Mouse (Mus musculus): Measurements from ENCODE around the gene Aanat. TPM values are rescaled to one million over a fixed set of nuclear protein-coding genes. Genes with fewer than 3 reads are reported as not detected.
"Not testable (repeated sequence)": the region's sequence is repeated elsewhere in the genome, so short reads cannot be mapped to it uniquely, and the experiment has no call there.

Aanat gene
- polyA plus RNA-seq, 2 experiments from 2014 or later, result not detected

DNA sequence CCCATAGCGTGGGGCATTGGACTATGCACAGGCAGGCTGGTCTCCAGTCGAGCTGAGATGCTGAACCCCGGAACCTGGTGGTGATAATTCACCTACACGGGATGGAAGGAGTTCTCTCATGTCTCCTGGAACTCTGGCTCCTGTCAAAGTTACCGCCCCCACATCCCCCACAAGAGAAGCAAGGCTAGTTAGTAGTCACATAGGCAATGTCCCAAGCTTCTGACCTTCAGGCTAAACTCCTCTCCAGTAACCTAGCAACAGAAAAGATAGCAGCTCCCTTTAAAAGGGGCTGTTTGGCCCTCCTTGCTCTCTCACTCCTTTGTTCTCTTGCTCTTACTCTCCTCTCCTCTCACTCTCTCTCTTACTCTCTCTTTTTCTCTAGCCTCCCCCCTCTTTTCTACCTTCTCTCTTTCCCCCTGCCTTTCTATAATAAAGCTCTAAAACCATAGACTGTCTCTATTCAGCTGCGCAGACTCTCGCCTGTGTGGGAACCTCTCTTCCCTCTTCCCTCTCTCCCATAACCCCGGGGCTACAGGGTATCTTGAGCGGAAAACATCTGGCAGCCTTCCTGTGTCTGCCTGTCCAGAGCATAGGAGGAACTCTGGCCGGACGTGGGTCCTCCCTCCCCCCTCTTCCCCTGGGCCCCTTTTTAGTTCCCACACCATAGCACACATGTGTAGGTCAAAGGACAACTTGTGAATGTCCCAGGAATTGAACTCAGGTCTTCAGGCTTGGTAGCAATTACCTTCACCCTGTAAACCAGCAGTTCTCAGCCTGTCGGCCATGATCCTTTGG is 44.1 kb downstream of the Aanat start:
- no peak for ATAC-seq

- no peak for ATAC-seq
Measured at GRCm38 (mm10) chr11:116632962-116633361, 46.7 kb downstream of the Aanat start.

GRCm38 (mm10) chr11:116636607-116637006 is 50.4 kb downstream of the Aanat start:
- ATAC-seq, result not testable (repeated sequence)

- no peak for ATAC-seq
Measured at GRCm38 (mm10) chr11:116641168-116641567, 54.9 kb downstream of the Aanat start.

DNA sequence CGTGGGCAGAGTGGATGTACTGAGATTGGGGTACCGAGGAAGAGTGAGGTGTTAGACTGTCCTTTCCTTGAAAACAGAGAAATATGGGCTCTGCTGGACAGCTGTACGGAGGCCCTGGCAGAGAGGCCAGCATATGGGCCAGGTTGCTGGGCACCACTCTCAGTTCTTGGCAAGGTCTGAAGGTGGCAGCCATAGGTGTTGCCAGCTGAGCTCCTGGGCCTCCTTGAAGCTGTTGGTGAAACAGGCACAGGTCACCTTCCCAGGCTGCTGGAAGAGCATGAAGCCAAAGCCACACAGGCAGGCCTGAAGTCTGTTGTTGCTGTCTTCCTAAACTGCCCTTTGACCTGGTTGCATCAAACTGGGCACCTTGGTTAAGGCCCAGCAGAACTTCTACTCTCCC is 55.5 kb downstream of the Aanat start:
- no peak for ATAC-seq

DNA sequence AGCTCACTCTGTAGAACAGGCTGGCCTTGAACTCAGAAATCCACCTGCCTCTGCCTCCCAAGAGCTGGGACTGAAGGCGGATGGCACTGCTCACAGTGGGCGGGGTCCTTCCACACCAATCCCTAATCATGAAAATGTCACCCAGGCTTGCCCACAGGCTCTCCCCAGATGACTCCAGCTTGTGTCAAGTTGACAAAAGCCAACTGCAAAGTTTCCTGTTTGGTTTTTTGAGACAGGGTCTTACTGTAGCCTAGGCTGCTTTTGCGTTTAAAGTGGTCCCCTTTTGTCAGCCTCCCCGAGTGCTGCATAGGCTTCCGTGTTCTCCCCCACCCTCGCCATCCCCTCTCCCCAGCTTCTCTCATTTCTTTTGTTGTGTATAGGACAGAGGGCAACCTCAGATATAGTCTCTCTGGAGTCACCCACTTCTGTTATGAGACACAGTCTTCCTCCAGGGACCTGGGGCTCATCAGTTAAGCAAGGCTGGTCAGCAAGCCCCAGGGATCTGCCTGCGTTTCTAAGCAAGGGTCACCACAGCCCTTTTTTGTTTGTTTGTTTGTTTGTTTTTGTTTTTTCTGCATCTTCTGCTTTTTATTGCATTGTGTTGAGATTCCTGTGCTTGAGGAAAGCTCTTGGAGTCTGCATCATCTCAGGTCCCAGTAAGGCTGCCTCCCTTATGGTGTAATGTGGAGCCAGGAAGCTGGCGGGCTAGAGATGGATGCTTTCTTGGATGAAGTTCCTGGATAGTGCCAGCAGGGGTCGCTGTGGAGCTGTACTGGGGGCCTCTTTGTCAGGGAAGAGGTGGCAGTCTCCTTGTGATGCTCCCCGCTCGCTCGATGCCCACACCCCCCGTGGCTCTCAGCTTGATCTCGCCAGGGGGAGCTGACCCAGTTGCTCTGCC is 56.7 kb downstream of the Aanat start:
- no peak for ATAC-seq

- no peak for ATAC-seq
Measured at GRCm38 (mm10) chr11:116643579-116644224, 57.5 kb downstream of the Aanat start.

- ATAC-seq, result no peak
Measured at GRCm38 (mm10) chr11:116644225-116645112, 58.2 kb downstream of the Aanat start.

GRCm38 (mm10) chr11:116645446-116646110 is 59.3 kb downstream of the Aanat start:
- ATAC-seq, result no peak

DNA sequence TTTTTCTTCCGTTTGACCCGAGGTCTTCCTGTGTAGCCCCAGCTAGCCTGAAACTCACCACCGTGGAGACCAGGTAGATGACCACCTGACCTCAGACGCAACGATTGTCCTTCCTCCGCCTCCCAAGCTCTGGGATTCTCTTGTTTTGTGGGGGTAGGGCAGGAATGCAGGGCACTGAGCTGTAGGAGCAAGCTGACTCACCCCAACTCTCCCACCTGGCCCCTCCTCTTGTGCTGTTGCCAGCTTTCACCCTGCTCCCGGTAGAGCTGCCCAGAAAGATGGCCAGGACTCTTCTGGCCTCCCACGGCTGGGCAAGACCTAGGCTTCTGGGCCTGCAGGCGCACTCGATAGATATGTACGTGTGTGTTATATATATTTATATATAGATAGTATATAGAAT is 59.9 kb downstream of the Aanat start:
- no peak for ATAC-seq

DNA sequence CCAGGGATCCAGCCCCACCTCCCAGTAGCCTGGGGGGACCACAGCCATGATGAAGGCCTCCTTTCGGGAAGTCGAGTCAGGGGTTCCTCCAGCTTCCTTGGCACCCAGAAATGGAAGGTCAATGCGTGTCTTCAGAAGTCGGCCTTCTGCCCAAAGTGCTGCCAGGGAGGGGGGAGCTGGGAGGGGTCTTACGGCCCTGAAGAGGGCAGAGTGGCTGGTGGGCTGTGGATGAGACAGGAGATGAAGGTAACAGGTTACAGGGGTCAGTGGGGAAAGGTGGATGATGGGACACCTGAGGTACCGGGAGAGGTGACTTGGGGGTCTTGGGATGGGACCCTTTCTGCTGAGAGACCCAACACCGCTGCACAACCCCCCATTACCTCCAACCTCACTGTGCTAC is 60.5 kb downstream of the Aanat start:
- no peak for ATAC-seq

Other genes starting within 250 kb of the Aanat start
- 1 to 10 TPM; 6.6 to 6.9 TPM for gene Rnf157, start 173.4 kb upstream of the Aanat start, polyA plus RNA-seq (2017; shearing (Covaris generic))
- 10 to 100 TPM; 13.7 to 15.0 TPM for gene Ubald2, start 152.3 kb upstream of the Aanat start, polyA plus RNA-seq (2017; shearing (Covaris generic))
- not detected for gene Qrich2, start 120.2 kb upstream of the Aanat start, polyA plus RNA-seq (2017; shearing (Covaris generic))
- gene Prpsap1, start 92.2 kb upstream of the Aanat start, polyA plus RNA-seq (2017; shearing (Covaris generic)), result 10 to 100 TPM; 47.3 to 60.5 TPM
- not detected for gene Sphk1, start 55.5 kb upstream of the Aanat start, polyA plus RNA-seq (2017; shearing (Covaris generic))
- gene Ube2o, start 5.0 kb upstream of the Aanat start, polyA plus RNA-seq (2017; shearing (Covaris generic)), result 1 to 10 TPM; 2.2 TPM
- 1 to 10 TPM; 4.9 to 5.0 TPM for gene Rhbdf2, start 40.6 kb downstream of the Aanat start, polyA plus RNA-seq (2017; shearing (Covaris generic))
- gene Prcd, start 67.1 kb downstream of the Aanat start, polyA plus RNA-seq (2017; shearing (Covaris generic)), result not detected
- not detected for gene Cygb, start 67.9 kb downstream of the Aanat start, polyA plus RNA-seq (2017; shearing (Covaris generic))
- gene St6galnac1, start 189.1 kb downstream of the Aanat start, polyA plus RNA-seq (2017; shearing (Covaris generic)), result 10 to 100 TPM; 12.6 to 13.9 TPM
- not detected for gene Mxra7, start 241.6 kb downstream of the Aanat start, polyA plus RNA-seq (2017; shearing (Covaris generic))